Mouse (Mus musculus) heart, postnatal 0 days (tissue): ENCODE results near the gene St6galnac5.

Source experiments
- CTCF ChIP-seq: IDR thresholded peaks from 2 replicates; pipeline ENCODE4 v1.5.1; 2016; ENCODE audit warnings: antibody characterized with exemption, control low read depth, low read depth
- EP300 ChIP-seq: IDR thresholded peaks from 2 replicates; pipeline ENCODE4 v1.6.1; 2016; ENCODE audit warnings: antibody characterized with exemption, low read depth

DNA sequence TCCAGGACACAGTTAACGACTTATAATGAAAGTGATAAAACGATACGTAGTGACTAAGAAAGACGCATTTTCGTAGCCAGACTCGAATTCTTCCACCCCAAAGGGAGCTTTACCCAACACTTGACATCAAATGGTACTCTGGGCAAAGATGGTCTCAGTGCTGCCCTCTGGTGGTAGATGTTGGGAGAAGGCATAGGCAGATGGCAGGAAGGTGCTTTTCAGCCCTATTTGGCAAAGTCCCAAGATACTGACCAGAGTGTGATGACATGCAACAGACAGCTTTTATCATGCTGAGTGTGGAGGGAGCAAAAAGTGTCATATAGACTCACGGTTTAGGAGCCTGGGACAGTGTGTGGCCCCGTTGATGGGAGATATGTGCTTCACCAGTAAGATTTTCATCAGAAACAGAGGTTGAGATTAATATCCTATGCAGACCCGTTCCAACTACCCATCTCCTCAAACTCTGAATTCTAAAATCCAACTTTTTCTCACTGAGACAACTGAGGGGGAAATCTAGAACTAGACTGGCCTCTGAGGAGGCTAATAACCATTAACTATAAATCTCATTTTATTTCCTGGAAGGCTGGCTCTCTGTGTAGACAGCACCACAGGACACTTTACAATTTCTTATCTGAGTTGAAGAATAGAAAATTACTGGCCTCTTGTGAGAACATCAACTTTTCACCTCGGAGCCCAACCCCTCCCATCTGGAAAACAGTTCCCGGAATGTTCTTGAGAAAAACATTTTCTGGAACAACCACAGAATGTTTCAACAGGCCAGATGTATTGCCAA is 23.5 kb downstream of the St6galnac5 start:
- TF ChIP-seq CTCF, result peak; percentile 64
- no peak for TF ChIP-seq EP300
